Mouse (Mus musculus): ENCODE measurements around the gene Fam222a. TPM values are rescaled to one million over a fixed set of nuclear protein-coding genes. Genes with fewer than 3 reads are reported as not detected.

Gene Fam222a
- polyA plus RNA-seq, 1 experiment from 2014 or later, result 9.9 TPM

- 79% methylated on average over 8 of the region's 8 CpGs for WGBS
These were observed 34.2 kb downstream of the Fam222a start for GRCm38 (mm10) chr5:114602012-114602411.

GRCm38 (mm10) chr5:114603975-114604374, 36.2 kb downstream of the Fam222a start:
- no peak overlapping the region for H3K4me2 ChIP-seq (replicated peaks)
- no peaks in the 10 kb centered on the region for H3K9me3 ChIP-seq (replicated peaks)
- H3K9ac ChIP-seq, result no peak overlapping the region
- H3K27me3 ChIP-seq, result no peaks in the 10 kb centered on the region; the same call in 1 of the 2 replicates
- no peak for ATAC-seq (ENCODE audit: low FRiP score)
- H3K4me1 ChIP-seq, result peaks cover 56% of the 10 kb centered on the region
- H3K27ac ChIP-seq, result 0 out of 2 replicates have a peak overlapping the region, but pooled peaks have one; percentile 26
- WGBS, result 81% methylated on average over 5 of the region's 5 CpGs
- H3K4me3 ChIP-seq, result no peak overlapping the region
- no peaks in the 10 kb centered on the region for H3K36me3 ChIP-seq

More at GRCm38 (mm10) chr5:114602012-114602411, 34.2 kb downstream of the Fam222a start:
- no peak overlapping the region for H3K4me3 ChIP-seq
- H3K4me2 ChIP-seq (replicated peaks), result no peak overlapping the region
- ATAC-seq (ENCODE audit: low FRiP score), result no peak
- H3K9ac ChIP-seq, result 0 out of 2 replicates have a peak overlapping the region, but pooled peaks have one; percentile 2
- peaks cover 42% of the 10 kb centered on the region for H3K4me1 ChIP-seq
- no peak overlapping the region for H3K27ac ChIP-seq
- no peaks in the 10 kb centered on the region for H3K36me3 ChIP-seq
- no peaks in the 10 kb centered on the region; the same call in 1 of the 2 replicates for H3K27me3 ChIP-seq
- H3K9me3 ChIP-seq (replicated peaks), result no peaks in the 10 kb centered on the region

GRCm38 (mm10) chr5:114604781-114605290, 37.0 kb downstream of the Fam222a start:
- Histone ChIP-seq H3K9ac (peak overlapping the region; percentile 41; the same call in 1 of the 2 replicates), H3K27me3 (no peaks in the 10 kb centered on the region; the same call in 1 of the 2 replicates), H3K4me1 (peaks cover 57% of the 10 kb centered on the region), H3K4me2 (replicated peaks) (no peak overlapping the region), H3K27ac (peak overlapping the region; percentile 26; the same call in 1 of the 2 replicates), H3K9me3 (replicated peaks) (no peaks in the 10 kb centered on the region), H3K4me3 (no peak overlapping the region), H3K36me3 (no peaks in the 10 kb centered on the region)
- 16% methylated on average over 11 of the region's 11 CpGs for whole genome bisulfite sequencing
- peak; percentile 81 for ATAC-seq (ENCODE audit: low FRiP score)

- 86% methylated on average over 6 of the region's 6 CpGs for WGBS
- Histone ChIP-seq H3K36me3 (peaks cover 4% of the 10 kb centered on the region; the same call in 1 of the 2 replicates), H3K9me3 (replicated peaks) (no peaks in the 10 kb centered on the region), H3K4me3 (no peak overlapping the region), H3K27me3 (no peaks in the 10 kb centered on the region; the same call in none of the 2 replicates), H3K9ac (no peak overlapping the region), H3K27ac (peak overlapping the region; percentile 23; the same call in 1 of the 2 replicates), H3K4me2 (replicated peaks) (no peak overlapping the region), H3K4me1 (peaks cover 57% of the 10 kb centered on the region)
- no peak for ATAC-seq (ENCODE audit: low FRiP score)
These were observed 38.2 kb downstream of the Fam222a start for GRCm38 (mm10) chr5:114605981-114606380.

- no peak overlapping the region for H3K4me3 ChIP-seq
- WGBS, result 65% methylated on average over 8 of the region's 8 CpGs
- peaks cover 56% of the 10 kb centered on the region for H3K4me1 ChIP-seq
- H3K9me3 ChIP-seq (replicated peaks), result no peaks in the 10 kb centered on the region
- H3K4me2 ChIP-seq (replicated peaks), result no peak overlapping the region
- no peak overlapping the region for H3K9ac ChIP-seq
- peaks cover 4% of the 10 kb centered on the region for H3K27me3 ChIP-seq
- H3K36me3 ChIP-seq, result peaks cover 17% of the 10 kb centered on the region
- peak overlapping the region; percentile 67 for H3K27ac ChIP-seq
- ATAC-seq (ENCODE audit: low FRiP score), result no peak
These were observed 39.8 kb downstream of the Fam222a start for GRCm38 (mm10) chr5:114607651-114608050.

GRCm38 (mm10) chr5:114608516-114608915, 40.7 kb downstream of the Fam222a start:
- peak; percentile 29; the same call in 1 of the 2 replicates for ATAC-seq (ENCODE audit: low FRiP score)
- 4% methylated on average over 12 of the region's 12 CpGs for WGBS
- Histone ChIP-seq H3K27ac (peak overlapping the region; percentile 67), H3K4me3 (no peak overlapping the region), H3K9ac (no peak overlapping the region), H3K36me3 (peaks cover 17% of the 10 kb centered on the region), H3K4me1 (peaks cover 62% of the 10 kb centered on the region), H3K4me2 (replicated peaks) (0 out of 2 replicates have a peak overlapping the region, but pooled peaks have one; percentile 3), H3K9me3 (replicated peaks) (no peaks in the 10 kb centered on the region), H3K27me3 (peaks cover 4% of the 10 kb centered on the region)

- no peaks in the 10 kb centered on the region for H3K9me3 ChIP-seq (replicated peaks)
- H3K4me1 ChIP-seq, result peaks cover 42% of the 10 kb centered on the region
- H3K4me3 ChIP-seq, result no peak overlapping the region
- 83% methylated on average over 9 of the region's 10 CpGs for WGBS
- peaks cover 17% of the 10 kb centered on the region for H3K36me3 ChIP-seq
- peaks cover 4% of the 10 kb centered on the region for H3K27me3 ChIP-seq
- H3K27ac ChIP-seq, result no peak overlapping the region
- ATAC-seq (ENCODE audit: low FRiP score), result no peak
- H3K9ac ChIP-seq, result 0 out of 2 replicates have a peak overlapping the region, but pooled peaks have one; percentile 13
- H3K4me2 ChIP-seq (replicated peaks), result no peak overlapping the region
These were observed 43.4 kb downstream of the Fam222a start for GRCm38 (mm10) chr5:114611256-114611655.

GRCm38 (mm10) chr5:114611968-114612608, 44.3 kb downstream of the Fam222a start:
- Histone ChIP-seq H3K9me3 (replicated peaks) (no peaks in the 10 kb centered on the region), H3K27me3 (peaks cover 4% of the 10 kb centered on the region; the same call in 1 of the 2 replicates), H3K9ac (no peak overlapping the region), H3K4me3 (no peak overlapping the region), H3K27ac (no peak overlapping the region), H3K4me1 (peaks cover 34% of the 10 kb centered on the region), H3K4me2 (replicated peaks) (no peak overlapping the region), H3K36me3 (peaks cover 17% of the 10 kb centered on the region)
- ATAC-seq (ENCODE audit: low FRiP score), result no peak
- WGBS, result 66% methylated on average over 25 of the region's 25 CpGs

GRCm38 (mm10) chr5:114614863-114615262, 47.0 kb downstream of the Fam222a start:
- peaks cover 17% of the 10 kb centered on the region for H3K36me3 ChIP-seq
- H3K4me3 ChIP-seq, result no peak overlapping the region
- ATAC-seq (ENCODE audit: low FRiP score), result no peak
- peaks cover 4% of the 10 kb centered on the region; the same call in 1 of the 2 replicates for H3K27me3 ChIP-seq
- H3K4me1 ChIP-seq, result peaks cover 12% of the 10 kb centered on the region
- no peaks in the 10 kb centered on the region for H3K9me3 ChIP-seq (replicated peaks)
- H3K4me2 ChIP-seq (replicated peaks), result no peak overlapping the region
- 70% methylated on average over 7 of the region's 7 CpGs for WGBS
- no peak overlapping the region for H3K9ac ChIP-seq
- no peak overlapping the region for H3K27ac ChIP-seq

- Histone ChIP-seq H3K36me3 (peaks cover 8% of the 10 kb centered on the region), H3K4me3 (no peak overlapping the region), H3K9ac (no peak overlapping the region), H3K27ac (no peak overlapping the region), H3K27me3 (peaks cover 5% of the 10 kb centered on the region; the same call in 1 of the 2 replicates), H3K4me1 (peaks cover 8% of the 10 kb centered on the region), H3K4me2 (replicated peaks) (no peak overlapping the region), H3K9me3 (replicated peaks) (no peaks in the 10 kb centered on the region)
- ATAC-seq (ENCODE audit: low FRiP score), result no peak
- 81% methylated on average over 11 of the region's 11 CpGs for WGBS
These were observed 48.7 kb downstream of the Fam222a start for GRCm38 (mm10) chr5:114616336-114617061.

GRCm38 (mm10) chr5:114617809-114618208, 50.0 kb downstream of the Fam222a start:
- peaks cover 6% of the 10 kb centered on the region for H3K4me1 ChIP-seq
- 76% methylated on average over 12 of the region's 12 CpGs for WGBS
- peaks cover 8% of the 10 kb centered on the region; the same call in 1 of the 2 replicates for H3K27me3 ChIP-seq
- no peak overlapping the region for H3K4me2 ChIP-seq (replicated peaks)
- H3K4me3 ChIP-seq, result no peak overlapping the region
- H3K9ac ChIP-seq, result no peak overlapping the region
- H3K27ac ChIP-seq, result no peak overlapping the region
- no peaks in the 10 kb centered on the region; the same call in 1 of the 2 replicates for H3K36me3 ChIP-seq
- H3K9me3 ChIP-seq (replicated peaks), result no peaks in the 10 kb centered on the region
- no peak for ATAC-seq (ENCODE audit: low FRiP score)

- H3K4me3 ChIP-seq, result no peak overlapping the region
- H3K4me1 ChIP-seq, result no peaks in the 10 kb centered on the region
- no peak overlapping the region for H3K4me2 ChIP-seq (replicated peaks)
- peaks cover 8% of the 10 kb centered on the region; the same call in 1 of the 2 replicates for H3K27me3 ChIP-seq
- ATAC-seq (ENCODE audit: low FRiP score), result no peak
- no peak overlapping the region for H3K27ac ChIP-seq
- H3K9ac ChIP-seq, result no peak overlapping the region
- H3K9me3 ChIP-seq (replicated peaks), result no peaks in the 10 kb centered on the region
- no peaks in the 10 kb centered on the region for H3K36me3 ChIP-seq
- 29% methylated on average over 8 of the region's 8 CpGs for WGBS
These were observed 51.0 kb downstream of the Fam222a start for GRCm38 (mm10) chr5:114618851-114619250.
